Mouse (Mus musculus) midbrain, embryonic 15.5 days (tissue): ENCODE measurements around the gene Ssc4d. TPM values are rescaled to one million over a fixed set of nuclear protein-coding genes. Genes with fewer than 3 reads are reported as not detected.

Experiments
- ATAC-seq: fragments of 200-750 bp; cut with Nextera tagmentation; replicated peaks from 2 replicates; pipeline ENCODE4 v1.8.0; 2017; ENCODE audit warnings: moderate TSS enrichment
- H3K27ac ChIP-seq: fragments of 300-500 bp; sonication (generic); 2 replicates; pipeline ENCODE4 v1.5.1; 2015; ENCODE audit warnings: mild to moderate bottlenecking, inconsistent platforms
- H3K27me3 ChIP-seq: fragments of 300-500 bp; sonication (generic); replicated peaks from 2 replicates; pipeline ENCODE4 v1.6.1; 2015; ENCODE audit warnings: inconsistent platforms
- H3K36me3 ChIP-seq: fragments of 300-500 bp; sonication (generic); replicated peaks from 2 replicates; pipeline ENCODE4 v1.6.1; 2015; ENCODE audit warnings: inconsistent platforms
- H3K4me1 ChIP-seq: fragments of 300-500 bp; sonication (generic); 2 replicates; pipeline ENCODE4 v1.6.1; 2015; ENCODE audit warnings: inconsistent platforms
- H3K4me2 ChIP-seq: fragments of 300-500 bp; sonication (generic); 2 replicates; pipeline ENCODE4 v1.6.1; 2015; ENCODE audit warnings: inconsistent platforms, mild to moderate bottlenecking, moderate library complexity
- H3K4me3 ChIP-seq: fragments of 300-500 bp; sonication (generic); 2 replicates; pipeline ENCODE4 v1.5.1; 2015; ENCODE audit warnings: mild to moderate bottlenecking, inconsistent platforms
- H3K9ac ChIP-seq: fragments of 300-500 bp; sonication (generic); 2 replicates; pipeline ENCODE4 v1.6.1; 2015; ENCODE audit warnings: mild to moderate bottlenecking, inconsistent platforms
- H3K9me3 ChIP-seq: fragments of 300-500 bp; sonication (generic); 2 replicates; pipeline ENCODE4 v1.6.1; 2016; ENCODE audit warnings: inconsistent platforms
- WGBS: fragments of 180-500 bp; shearing (Covaris S2); methylation state at CpG from one replicate; pipeline ENCODE4 v1.1.7; 2015; ENCODE audit warnings: mixed read lengths; 5-methylcytosine and 5-hydroxymethylcytosine counted together
- polyA plus RNA-seq: library from polyadenylated mRNA; unstranded; fragments of >200 nt; fragmentation: Nextera tagmentation; extraction: Ambion mirVana; gene quantifications from 2 replicates; pipeline ENCODE4 v1.2.1, GENCODE M21; 2015

Gene Ssc4d
- polyA plus RNA-seq, 1 experiment from 2014 or later, result 2.2 TPM

DNA sequence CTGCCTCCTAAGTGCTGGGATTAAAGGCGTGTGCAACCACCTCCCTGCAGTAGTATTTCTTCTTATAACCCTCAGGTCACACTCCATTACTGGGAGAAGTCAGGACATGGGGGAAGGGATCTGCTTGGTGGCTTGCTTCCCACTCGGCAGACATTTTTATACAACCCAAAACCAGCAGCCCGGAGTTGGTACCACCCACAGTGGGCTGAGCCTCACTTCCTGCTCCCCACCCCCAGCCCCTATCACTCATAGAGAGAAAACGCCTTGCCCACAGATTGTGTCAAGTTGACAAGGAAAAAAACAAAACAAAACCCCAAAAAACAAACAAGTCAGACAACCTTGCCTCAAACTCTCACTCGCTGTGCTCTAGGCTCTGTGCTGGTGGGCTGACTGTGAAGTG lies 61.1 kb downstream of the Ssc4d start:
- 0 out of 2 replicates have a peak, but pooled peaks cover 9% of the 10 kb centered on the region for H3K4me1 ChIP-seq
- H3K4me2 ChIP-seq, result no peak overlapping the region
- no peak overlapping the region for H3K9ac ChIP-seq
- H3K27me3 ChIP-seq, result no peaks in the 10 kb centered on the region
- 87% methylated on average over 5 of the region's 5 CpGs for WGBS
- peaks cover 29% of the 10 kb centered on the region for H3K36me3 ChIP-seq
- no peak overlapping the region for H3K4me3 ChIP-seq
- H3K27ac ChIP-seq, result no peak overlapping the region
- H3K9me3 ChIP-seq, result no peaks in the 10 kb centered on the region
- no peak for ATAC-seq

DNA sequence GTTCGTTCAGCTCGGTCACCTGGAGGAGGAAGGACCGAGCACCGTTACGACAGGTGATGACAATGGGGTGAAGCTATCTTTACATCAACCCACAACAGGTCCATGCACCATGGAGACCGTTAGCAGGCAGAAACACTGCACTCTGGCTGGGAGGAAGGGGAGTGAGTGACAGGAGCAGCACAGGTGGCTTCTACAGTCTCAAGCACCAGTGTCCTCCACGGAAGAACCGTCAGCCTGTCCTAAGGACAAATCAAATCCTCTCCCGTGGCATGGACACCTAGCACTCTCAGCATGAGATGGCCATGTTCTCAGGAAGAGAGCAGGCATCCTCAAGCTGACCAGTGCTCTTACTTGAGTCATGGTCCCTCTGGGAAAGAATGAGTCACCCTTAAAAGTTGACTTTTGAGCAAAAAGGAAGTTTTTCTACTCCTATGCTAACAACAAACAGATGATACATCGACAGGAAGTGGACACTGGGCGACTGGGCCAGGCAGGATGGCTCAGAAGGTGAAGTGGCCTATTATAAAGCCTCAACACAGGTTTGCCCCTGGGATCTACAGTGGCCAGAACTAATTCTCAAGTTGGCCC lies 62.6 kb downstream of the Ssc4d start:
- 89% methylated on average over 11 of the region's 11 CpGs for WGBS
- H3K36me3 ChIP-seq, result peaks cover 36% of the 10 kb centered on the region
- ATAC-seq, result no peak

DNA sequence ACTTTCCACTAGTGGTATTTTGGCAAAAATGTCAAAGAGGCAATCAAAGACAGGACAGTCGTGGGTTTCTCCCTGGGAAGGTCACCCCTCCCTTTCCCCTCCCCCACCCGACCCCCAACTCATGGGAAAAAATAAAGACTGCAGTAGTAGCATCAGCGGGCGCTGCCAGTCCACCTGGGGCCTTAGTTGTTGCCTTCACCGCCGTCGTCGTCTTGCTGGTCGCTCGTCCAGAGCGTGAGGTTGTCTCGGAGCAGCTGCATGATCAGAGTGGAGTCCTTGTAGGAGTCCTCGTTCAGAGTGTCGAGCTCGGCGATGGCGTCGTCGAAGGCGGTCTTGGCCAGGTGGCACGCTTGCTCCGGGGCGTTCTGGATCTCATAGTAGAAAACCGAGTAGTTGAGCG lies 63.5 kb downstream of the Ssc4d start:
- no peak overlapping the region for H3K4me3 ChIP-seq
- H3K27me3 ChIP-seq, result no peaks in the 10 kb centered on the region
- H3K36me3 ChIP-seq, result peaks cover 37% of the 10 kb centered on the region
- ATAC-seq, result no peak
- H3K4me1 ChIP-seq, result 0 out of 2 replicates have a peak, but pooled peaks cover 9% of the 10 kb centered on the region
- H3K9me3 ChIP-seq, result no peaks in the 10 kb centered on the region
- no peak overlapping the region for H3K9ac ChIP-seq
- 92% methylated on average over 25 of the region's 25 CpGs for WGBS
- H3K4me2 ChIP-seq, result no peak overlapping the region
- no peak overlapping the region for H3K27ac ChIP-seq

More for the DNA sequence above, 62.6 kb downstream of the Ssc4d start:
- Histone ChIP-seq H3K9me3 (no peaks in the 10 kb centered on the region), H3K4me3 (no peak overlapping the region), H3K9ac (no peak overlapping the region), H3K27me3 (no peaks in the 10 kb centered on the region), H3K4me1 (0 out of 2 replicates have a peak, but pooled peaks cover 9% of the 10 kb centered on the region), H3K4me2 (no peak overlapping the region), H3K27ac (no peak overlapping the region)

Other genes starting within 250 kb of the Ssc4d start
- gene Tmem120a, start 230.1 kb downstream of the Ssc4d start, polyA plus RNA-seq, result 82.4 and 85.5 TPM in 2 replicates
- gene Styxl1, start 196.1 kb downstream of the Ssc4d start, polyA plus RNA-seq, result 0.50 TPM in 1 of 2 replicates, not detected in the other
- gene Mdh2, start 196.1 kb downstream of the Ssc4d start, polyA plus RNA-seq, result 581 and 587 TPM in 2 replicates
- gene Srrm3, start 167.6 kb downstream of the Ssc4d start, polyA plus RNA-seq, result 98.9 and 111 TPM in 2 replicates
- 13.4 and 13.9 TPM in 2 replicates for gene Hspb1, start 86.6 kb downstream of the Ssc4d start, polyA plus RNA-seq
- 845 and 866 TPM in 2 replicates for gene Ywhag, start 39.9 kb downstream of the Ssc4d start, polyA plus RNA-seq
- gene Zp3, start 5.6 kb upstream of the Ssc4d start, polyA plus RNA-seq, result 0.17 and 0.21 TPM in 2 replicates
- 26.8 and 27.5 TPM in 2 replicates for gene Dtx2, start 20.3 kb upstream of the Ssc4d start, polyA plus RNA-seq
- not detected in 2 replicates for gene Upk3b, start 64.0 kb upstream of the Ssc4d start, polyA plus RNA-seq
- not detected in 2 replicates for gene Upk3bl, start 80.0 kb upstream of the Ssc4d start, polyA plus RNA-seq
- 22.0 and 22.8 TPM in 2 replicates for gene Rasa4, start 109.4 kb upstream of the Ssc4d start, polyA plus RNA-seq
- gene Polr2j, start 142.1 kb upstream of the Ssc4d start, polyA plus RNA-seq, result 196 and 200 TPM in 2 replicates
- gene Lrwd1, start 161.5 kb upstream of the Ssc4d start, polyA plus RNA-seq, result 28.6 and 30.7 TPM in 2 replicates
- 22.3 and 22.8 TPM in 2 replicates for gene Alkbh4, start 161.6 kb upstream of the Ssc4d start, polyA plus RNA-seq
- gene Orai2, start 196.2 kb upstream of the Ssc4d start, polyA plus RNA-seq, result 52.0 and 53.2 TPM in 2 replicates
- 54.8 and 55.6 TPM in 2 replicates for gene Prkrip1, start 224.4 kb upstream of the Ssc4d start, polyA plus RNA-seq